Mouse (Mus musculus) heart, embryonic 13.5 days (tissue): ENCODE measurements around the gene Rasgef1c. TPM values are rescaled to one million over a fixed set of nuclear protein-coding genes. Genes with fewer than 3 reads are reported as not detected.

Experiments used
- ATAC-seq: fragments of 200-750 bp; cut with Nextera tagmentation; 2 replicates; pipeline ENCODE4 v1.8.0; 2017; ENCODE audit warnings: moderate TSS enrichment; ENCODE audit not compliant: insufficient number of reproducible peaks, low FRiP score, low TSS enrichment; ENCODE audit errors: extremely low read depth
- H3K27ac ChIP-seq: fragments of 300-500 bp; sonication (generic); replicated peaks from 2 replicates; pipeline ENCODE4 v1.5.1; 2015; ENCODE audit warnings: moderate library complexity, mild to moderate bottlenecking, inconsistent platforms
- H3K27me3 ChIP-seq: fragments of 300-500 bp; sonication (generic); replicated peaks from 2 replicates; pipeline ENCODE4 v1.6.1; 2015; ENCODE audit warnings: mild to moderate bottlenecking, inconsistent platforms
- H3K36me3 ChIP-seq: fragments of 300-500 bp; sonication (generic); 2 replicates; pipeline ENCODE4 v1.6.1; 2015; ENCODE audit warnings: mild to moderate bottlenecking, inconsistent platforms
- H3K4me1 ChIP-seq: fragments of 300-500 bp; sonication (generic); 2 replicates; pipeline ENCODE4 v1.6.1; 2015; ENCODE audit warnings: inconsistent platforms
- H3K4me2 ChIP-seq: fragments of 300-500 bp; sonication (generic); 2 replicates; pipeline ENCODE4 v1.6.1; 2015; ENCODE audit warnings: inconsistent platforms, mild to moderate bottlenecking, moderate library complexity
- H3K4me3 ChIP-seq: fragments of 300-500 bp; sonication (generic); 2 replicates; pipeline ENCODE4 v1.5.1; 2015; ENCODE audit warnings: moderate library complexity, mild to moderate bottlenecking, inconsistent platforms
- H3K9ac ChIP-seq: fragments of 300-500 bp; sonication (generic); 2 replicates; pipeline ENCODE4 v1.6.1; 2015; ENCODE audit warnings: inconsistent platforms, mild to moderate bottlenecking, moderate library complexity
- H3K9me3 ChIP-seq: fragments of 300-500 bp; sonication (generic); 2 replicates; pipeline ENCODE4 v1.6.1; 2016; ENCODE audit warnings: inconsistent platforms
- WGBS: fragments of 180-500 bp; shearing (Covaris S2); methylation state at CpG from one replicate; pipeline ENCODE4 v1.1.7; 2015; ENCODE audit warnings: mixed read lengths; 5-methylcytosine and 5-hydroxymethylcytosine counted together
- polyA plus RNA-seq: library from polyadenylated mRNA; unstranded; fragments of >200 nt; fragmentation: Nextera tagmentation; extraction: Ambion mirVana; gene quantifications from 2 replicates; pipeline ENCODE4 v1.2.1, GENCODE M21; 2015

Rasgef1c gene
- polyA plus RNA-seq, 1 experiment from 2014 or later, result not detected

- ATAC-seq, result no peak
- Histone ChIP-seq H3K36me3 (no peaks in the 10 kb centered on the region), H3K27me3 (no peaks in the 10 kb centered on the region), H3K4me2 (no peak overlapping the region), H3K9me3 (no peaks in the 10 kb centered on the region), H3K27ac (no peak overlapping the region), H3K4me3 (no peak overlapping the region), H3K4me1 (peaks cover 25% of the 10 kb centered on the region), H3K9ac (no peak overlapping the region)
- 95% methylated on average over 8 of the region's 8 CpGs for WGBS
Measured at GRCm38 (mm10) chr11:49978935-49979334, 77.3 kb downstream of the Rasgef1c start.

- Histone ChIP-seq H3K4me2 (no peak overlapping the region), H3K36me3 (no peaks in the 10 kb centered on the region), H3K27ac (0 out of 2 replicates have a peak overlapping the region, but pooled peaks have one; percentile 33), H3K4me3 (no peak overlapping the region), H3K9ac (no peak overlapping the region), H3K9me3 (no peaks in the 10 kb centered on the region), H3K27me3 (no peaks in the 10 kb centered on the region), H3K4me1 (peaks cover 25% of the 10 kb centered on the region)
- ATAC-seq, result no peak
- 39% methylated on average over 6 of the region's 6 CpGs for WGBS
Measured at GRCm38 (mm10) chr11:49980681-49981235, 79.1 kb downstream of the Rasgef1c start.

GRCm38 (mm10) chr11:49981321-49981963, 79.8 kb downstream of the Rasgef1c start:
- ATAC-seq, result no peak

GRCm38 (mm10) chr11:49982094-49982493, 80.5 kb downstream of the Rasgef1c start:
- no peak overlapping the region for H3K27ac ChIP-seq
- no peaks in the 10 kb centered on the region for H3K9me3 ChIP-seq
- peaks cover 25% of the 10 kb centered on the region for H3K4me1 ChIP-seq
- no peak overlapping the region for H3K4me2 ChIP-seq
- ATAC-seq, result no peak
- H3K9ac ChIP-seq, result no peak overlapping the region
- H3K4me3 ChIP-seq, result no peak overlapping the region
- no peaks in the 10 kb centered on the region for H3K36me3 ChIP-seq
- H3K27me3 ChIP-seq, result no peaks in the 10 kb centered on the region
- 71% methylated on average over 4 of the region's 4 CpGs for WGBS

More at GRCm38 (mm10) chr11:49981321-49981963, 79.8 kb downstream of the Rasgef1c start:
- no peak overlapping the region for H3K4me3 ChIP-seq
- H3K9me3 ChIP-seq, result no peaks in the 10 kb centered on the region
- H3K4me1 ChIP-seq, result peaks cover 25% of the 10 kb centered on the region
- WGBS, result 27% methylated on average over 7 of the region's 7 CpGs
- H3K9ac ChIP-seq, result no peak overlapping the region
- H3K27ac ChIP-seq, result peak overlapping the region; percentile 33; the same call in 1 of the 2 replicates
- H3K36me3 ChIP-seq, result no peaks in the 10 kb centered on the region
- no peak overlapping the region for H3K4me2 ChIP-seq
- no peaks in the 10 kb centered on the region for H3K27me3 ChIP-seq

- H3K4me3 ChIP-seq, result no peak overlapping the region
- ATAC-seq, result no peak
- H3K27ac ChIP-seq, result no peak overlapping the region
- H3K4me1 ChIP-seq, result peaks cover 25% of the 10 kb centered on the region
- 54% methylated on average over 4 of the region's 4 CpGs for WGBS
- H3K36me3 ChIP-seq, result no peaks in the 10 kb centered on the region
- H3K9me3 ChIP-seq, result no peaks in the 10 kb centered on the region
- H3K9ac ChIP-seq, result no peak overlapping the region
- no peak overlapping the region for H3K4me2 ChIP-seq
- no peaks in the 10 kb centered on the region for H3K27me3 ChIP-seq
Measured at GRCm38 (mm10) chr11:49982881-49983280, 81.2 kb downstream of the Rasgef1c start.

GRCm38 (mm10) chr11:49983875-49984552, 82.4 kb downstream of the Rasgef1c start:
- H3K27me3 ChIP-seq, result no peaks in the 10 kb centered on the region
- H3K4me3 ChIP-seq, result no peak overlapping the region
- no peak overlapping the region for H3K4me2 ChIP-seq
- 82% methylated on average over 4 of the region's 4 CpGs for WGBS
- no peaks in the 10 kb centered on the region for H3K36me3 ChIP-seq
- peaks cover 25% of the 10 kb centered on the region for H3K4me1 ChIP-seq
- ATAC-seq, result no peak
- no peak overlapping the region for H3K9ac ChIP-seq
- H3K9me3 ChIP-seq, result no peaks in the 10 kb centered on the region
- no peak overlapping the region for H3K27ac ChIP-seq

GRCm38 (mm10) chr11:49985009-49985408, 83.4 kb downstream of the Rasgef1c start:
- Histone ChIP-seq H3K9ac (no peak overlapping the region), H3K4me3 (no peak overlapping the region), H3K27me3 (no peaks in the 10 kb centered on the region), H3K4me1 (peaks cover 25% of the 10 kb centered on the region), H3K9me3 (no peaks in the 10 kb centered on the region), H3K27ac (no peak overlapping the region), H3K36me3 (no peaks in the 10 kb centered on the region), H3K4me2 (no peak overlapping the region)
- WGBS, result 82% methylated on average over 4 of the region's 4 CpGs
- ATAC-seq, result no peak

- 23% methylated on average over 10 of the region's 10 CpGs for WGBS
- H3K9ac ChIP-seq, result no peak overlapping the region
- no peak; the same call in 1 of the 2 replicates for ATAC-seq
- H3K4me3 ChIP-seq, result no peak overlapping the region
- no peak overlapping the region for H3K27ac ChIP-seq
- no peaks in the 10 kb centered on the region for H3K36me3 ChIP-seq
- H3K9me3 ChIP-seq, result no peaks in the 10 kb centered on the region
- no peaks in the 10 kb centered on the region for H3K27me3 ChIP-seq
- H3K4me2 ChIP-seq, result no peak overlapping the region
- peaks cover 12% of the 10 kb centered on the region for H3K4me1 ChIP-seq
Measured at GRCm38 (mm10) chr11:49986277-49987036, 84.8 kb downstream of the Rasgef1c start.

GRCm38 (mm10) chr11:49994536-49994935, 92.9 kb downstream of the Rasgef1c start:
- H3K4me2 ChIP-seq, result no peak overlapping the region
- H3K27ac ChIP-seq, result no peak overlapping the region
- no peaks in the 10 kb centered on the region for H3K27me3 ChIP-seq
- H3K4me1 ChIP-seq, result no peaks in the 10 kb centered on the region
- H3K4me3 ChIP-seq, result no peak overlapping the region
- no peaks in the 10 kb centered on the region for H3K9me3 ChIP-seq
- no peak for ATAC-seq
- 60% methylated on average over 2 of the region's 2 CpGs for WGBS
- H3K36me3 ChIP-seq, result no peaks in the 10 kb centered on the region
- no peak overlapping the region for H3K9ac ChIP-seq

- H3K4me1 ChIP-seq, result no peaks in the 10 kb centered on the region
- 68% methylated on average over 4 of the region's 4 CpGs for WGBS
- H3K36me3 ChIP-seq, result no peaks in the 10 kb centered on the region
- H3K4me3 ChIP-seq, result no peak overlapping the region
- H3K27ac ChIP-seq, result no peak overlapping the region
- no peak overlapping the region for H3K9ac ChIP-seq
- no peaks in the 10 kb centered on the region for H3K27me3 ChIP-seq
- H3K4me2 ChIP-seq, result no peak overlapping the region
- no peaks in the 10 kb centered on the region for H3K9me3 ChIP-seq
- ATAC-seq, result no peak
Measured at GRCm38 (mm10) chr11:49996398-49996797, 94.8 kb downstream of the Rasgef1c start.

GRCm38 (mm10) chr11:49997321-49997720, 95.7 kb downstream of the Rasgef1c start:
- Histone ChIP-seq H3K9me3 (no peaks in the 10 kb centered on the region), H3K4me1 (no peaks in the 10 kb centered on the region), H3K27me3 (no peaks in the 10 kb centered on the region), H3K4me2 (no peak overlapping the region), H3K4me3 (no peak overlapping the region), H3K9ac (no peak overlapping the region), H3K36me3 (no peaks in the 10 kb centered on the region), H3K27ac (no peak overlapping the region)
- no peak for ATAC-seq
- WGBS, result 73% methylated on average over 5 of the region's 5 CpGs
